Mouse (Mus musculus) adrenal gland, adult 2 months (tissue): ENCODE results near the gene Aars. TPM values are rescaled to one million over a fixed set of nuclear protein-coding genes. Genes with fewer than 3 reads are reported as not detected.
"Not testable (repeated sequence)": the region's sequence is repeated elsewhere in the genome, so short reads cannot be mapped to it uniquely, and the experiment has no call there.

Experiments
- DNase-seq: peaks from one replicate; pipeline ENCODE4 v3.0.0; 2021
- microRNA-seq, 2 experiments: library from miRNA; unstranded; fragments of <30 nt; microRNA quantifications; one replicate each; pipeline ENCODE4 v1.2.0; 2021
- polyA plus RNA-seq: library from polyadenylated mRNA; depleted of rRNA; stranded (reverse); fragments of >200 nt; gene quantifications from 2 replicates; pipeline ENCODE4 v1.2.3, GENCODE M21; 2012; rRNA removed
- total RNA-seq, 2 experiments: library from RNA; stranded (reverse); gene quantifications; 2 replicates each; pipeline ENCODE4 v1.2.3; 2021

Aars gene
- total and polyA plus RNA-seq, 3 experiments, result 37.4 to 155 (median 112) TPM

DNA sequence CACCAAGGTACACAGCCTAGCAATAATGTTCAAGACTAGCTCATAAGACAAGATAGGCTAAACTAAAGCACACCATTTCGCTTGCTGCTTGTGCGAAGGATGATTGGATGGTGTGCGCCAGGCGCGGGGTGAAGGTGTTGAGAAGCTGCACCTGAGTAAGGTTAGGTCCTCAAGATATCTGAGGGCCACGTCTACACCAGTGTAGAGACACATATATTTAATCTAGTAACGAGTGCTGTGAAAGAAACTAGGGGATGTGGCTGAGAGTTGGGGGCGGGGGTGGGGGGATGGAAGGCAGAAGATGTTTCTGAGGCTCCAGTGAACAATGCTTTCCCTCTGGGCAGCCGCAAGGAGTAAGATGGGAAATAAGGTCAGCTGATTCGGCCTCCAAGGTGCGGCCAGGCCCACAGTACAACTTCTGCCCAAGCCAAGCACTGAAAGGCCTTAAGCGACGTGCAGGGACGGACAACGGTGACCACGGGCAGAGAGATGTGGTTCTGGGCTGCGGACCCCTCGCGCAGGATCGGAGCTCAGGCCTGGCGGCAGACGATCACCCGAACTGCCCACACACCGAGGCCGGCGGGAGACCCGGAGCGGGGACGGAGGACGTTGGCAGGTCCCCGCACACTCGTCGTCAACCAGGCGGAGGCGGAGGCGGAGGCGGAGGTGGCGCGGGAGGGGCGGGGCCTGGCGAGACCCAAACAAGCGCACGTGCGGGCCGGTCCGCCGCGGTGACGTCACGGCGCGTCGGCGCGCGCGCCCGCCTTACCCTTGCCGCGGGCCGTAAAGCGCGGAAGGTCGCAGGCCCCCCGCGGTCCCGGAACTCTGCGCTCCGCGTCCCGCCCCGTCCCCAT, 61.1 kb downstream of the Aars start, which contains the start of gene Pdpr:
Pdpr (plus strand) TSS at position 766 of the 854 bp plus-strand sequence.
- peak; percentile 96 for DNase-seq

DNA sequence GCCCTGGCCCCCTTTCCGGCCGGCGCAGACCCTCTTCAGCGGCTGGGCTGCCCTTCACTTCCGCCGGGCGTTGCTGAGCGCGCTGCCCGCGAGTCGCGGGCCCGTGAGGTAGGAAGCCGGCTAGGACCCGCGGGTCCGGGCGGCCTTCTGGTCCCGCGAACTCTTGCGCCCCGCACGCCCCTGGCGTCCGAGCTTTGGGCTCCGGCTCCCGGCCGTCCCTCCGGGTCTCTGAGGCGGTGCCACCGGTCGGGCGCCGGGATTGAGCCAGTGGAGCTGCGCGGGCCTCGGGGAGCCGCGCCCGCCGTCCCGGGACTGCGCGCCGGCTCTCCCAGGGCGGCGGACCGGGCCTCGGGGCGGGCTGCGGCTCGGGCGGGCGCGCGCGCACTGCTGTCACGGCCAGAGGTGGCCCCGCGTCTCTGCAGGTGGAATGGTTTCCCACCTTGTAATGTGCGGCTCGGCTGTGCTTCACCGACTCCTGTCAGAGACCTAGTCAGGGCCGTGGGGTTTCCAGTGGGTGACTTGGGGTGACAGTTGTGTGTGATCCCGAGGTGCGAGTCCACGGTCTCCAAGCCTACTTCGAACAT, 61.9 kb downstream of the Aars start:
- not testable (repeated sequence) for DNase-seq

Small RNA genes lying within 50 kb of the gene (microRNA-seq; reads per million reads assigned to microRNA genes)
- gene Gm24103 (0 reads per million in 2 experiments), gene Mir3473d (0 to 0.83 reads per million in 2 experiments)

Other genes starting within 250 kb of the Aars start
- gene Il34, start 227.2 kb upstream of the Aars start, total RNA-seq, result 10 to 100 TPM; 42.8 to 63.0 TPM
- 115 and 187 TPM in 2 replicates for gene Il34, start 227.2 kb upstream of the Aars start, polyA plus RNA-seq
- gene Cog4, start 186.5 kb upstream of the Aars start, total RNA-seq, result 10 to 100 TPM; 85.3 to 87.0 TPM
- gene Cog4, start 186.5 kb upstream of the Aars start, polyA plus RNA-seq, result 21.0 and 21.3 TPM in 2 replicates
- 10 to 100 TPM; 64.7 to 65.6 TPM for gene Sf3b3, start 186.4 kb upstream of the Aars start, total RNA-seq
- 13.2 and 21.1 TPM in 2 replicates for gene Sf3b3, start 186.4 kb upstream of the Aars start, polyA plus RNA-seq
- gene Fuk, start 130.7 kb upstream of the Aars start, total RNA-seq, result 10 to 100 TPM in 1 of 2 experiments, 1 to 10 TPM in 1; 6.7 to 11.5 TPM
- 20.4 and 22.0 TPM in 2 replicates for gene Fuk, start 130.7 kb upstream of the Aars start, polyA plus RNA-seq
- gene St3gal2, start 113.2 kb upstream of the Aars start, total RNA-seq, result 10 to 100 TPM; 14.2 to 29.5 TPM
- gene St3gal2, start 113.2 kb upstream of the Aars start, polyA plus RNA-seq, result 19.4 and 20.2 TPM in 2 replicates
- 10 to 100 TPM; 35.5 to 41.7 TPM for gene Ddx19a, start 35.3 kb upstream of the Aars start, total RNA-seq
- gene Ddx19a, start 35.3 kb upstream of the Aars start, polyA plus RNA-seq, result 15.1 and 19.3 TPM in 2 replicates
- gene Ddx19b, start 1.4 kb upstream of the Aars start, total RNA-seq, result 10 to 100 TPM in 1 of 2 experiments, 1 to 10 TPM in 1; 8.1 to 11.1 TPM
- gene Ddx19b, start 1.4 kb upstream of the Aars start, polyA plus RNA-seq, result 0.96 and 1.3 TPM in 2 replicates
- not detected for gene Exosc6, start 23.2 kb downstream of the Aars start, total RNA-seq
- 43.3 and 51.4 TPM in 2 replicates for gene Exosc6, start 23.2 kb downstream of the Aars start, polyA plus RNA-seq
- under 1 TPM in 1 of 2 experiments, not detected in 1; 0.14 TPM for gene Clec18a, start 59.3 kb downstream of the Aars start, total RNA-seq
- gene Clec18a, start 59.3 kb downstream of the Aars start, polyA plus RNA-seq, result 0.04 and 0.11 TPM in 2 replicates
- 10 to 100 TPM; 34.7 to 37.1 TPM for gene Pdpr, start 61.5 kb downstream of the Aars start, total RNA-seq
- 17.4 and 19.1 TPM in 2 replicates for gene Pdpr, start 61.5 kb downstream of the Aars start, polyA plus RNA-seq
- 100 to 1,000 TPM; 100 to 110 TPM for gene Glg1, start 226.1 kb downstream of the Aars start, total RNA-seq
- 48.1 and 52.6 TPM in 2 replicates for gene Glg1, start 226.1 kb downstream of the Aars start, polyA plus RNA-seq